Mouse (Mus musculus) right cerebral cortex, postnatal 36 days (tissue): Measurements from ENCODE around the gene Stx17.
A peak's percentile ranks its signal among the peaks of the same experiment; 100 is the strongest.

Experiments
- DNase-seq, 2 experiments: peaks; one replicate each; pipeline ENCODE4 v3.0.0; 2022; ENCODE audit warnings: low spot score in 2 of 2, mixed read lengths in 1 of 2

The Stx17 gene

DNA sequence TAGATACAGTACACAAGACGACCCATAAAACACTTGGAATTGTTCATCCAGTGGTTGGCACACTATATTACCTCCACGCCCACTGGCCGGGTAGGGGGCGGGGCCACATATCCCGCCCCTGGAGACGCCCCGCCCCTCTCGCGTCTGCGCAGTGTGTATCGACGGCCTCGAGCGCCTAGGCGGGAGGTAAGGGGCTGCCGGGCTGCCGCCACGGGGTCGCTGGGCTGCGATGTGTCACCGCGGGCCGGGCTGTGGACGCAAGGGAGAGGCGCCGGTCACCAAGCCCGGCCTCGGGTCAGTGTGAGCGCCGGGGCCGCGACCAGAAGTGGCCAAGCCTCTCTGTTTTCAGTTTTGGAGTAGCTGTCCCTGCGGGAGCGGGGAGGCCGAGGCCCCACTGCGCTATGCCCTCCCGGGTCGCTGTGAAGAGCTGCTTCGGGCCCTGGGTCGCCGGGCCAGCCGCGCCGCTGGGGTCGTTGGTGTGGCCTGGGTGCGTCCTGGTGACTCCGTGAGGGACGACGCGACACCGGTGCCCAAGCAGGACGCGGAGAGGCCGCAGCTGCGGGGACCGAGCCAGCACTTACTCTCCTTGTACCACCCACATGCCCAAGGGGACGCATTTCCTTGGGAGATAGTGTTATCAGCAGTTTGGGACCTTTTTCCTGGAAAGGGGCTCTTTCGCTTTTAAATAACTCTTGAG, at the start of gene Stx17:
TSS of gene Stx17 (plus strand) at position 143 of the 697 bp plus-strand sequence.
- peak; percentile 73 to 79 for DNase-seq

DNA sequence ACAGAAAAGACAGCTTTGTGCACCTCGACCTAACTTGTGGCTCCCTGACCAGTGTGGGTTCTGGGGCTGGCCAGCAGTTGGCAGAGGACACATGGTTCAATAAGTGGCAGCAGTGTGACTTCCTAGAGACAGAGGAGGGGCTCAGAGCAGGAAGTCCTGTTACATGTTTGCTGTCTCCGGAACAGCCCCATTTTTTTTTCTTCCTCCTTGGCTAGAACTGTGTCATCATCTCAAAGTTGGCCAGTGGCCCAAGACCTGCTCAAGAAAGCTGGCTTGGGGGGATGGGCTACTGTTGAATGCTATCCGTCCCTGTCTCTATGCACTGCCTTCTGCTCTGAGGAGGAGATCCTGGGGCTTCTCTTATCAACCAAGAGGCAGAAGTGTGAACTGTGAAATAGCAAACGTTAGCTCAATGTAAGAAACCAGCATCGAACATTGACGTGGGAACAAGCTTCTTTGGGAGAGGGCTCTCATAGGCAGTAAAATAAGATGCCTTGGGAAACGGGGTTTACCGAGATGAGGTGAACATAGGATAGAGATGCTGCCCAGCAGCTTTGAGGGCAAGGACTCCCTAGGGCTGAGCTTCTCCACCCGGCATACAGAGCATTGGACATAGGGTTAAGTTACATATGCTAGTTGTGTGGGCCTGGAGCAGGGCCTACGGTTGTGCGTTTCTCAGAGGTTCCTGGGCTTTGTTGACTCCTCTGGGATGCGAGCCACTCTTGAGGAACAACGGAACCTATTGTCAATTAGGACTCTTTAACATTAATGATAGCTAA, 47.8 kb upstream of the Stx17 start:
- DNase-seq: no peak

DNA sequence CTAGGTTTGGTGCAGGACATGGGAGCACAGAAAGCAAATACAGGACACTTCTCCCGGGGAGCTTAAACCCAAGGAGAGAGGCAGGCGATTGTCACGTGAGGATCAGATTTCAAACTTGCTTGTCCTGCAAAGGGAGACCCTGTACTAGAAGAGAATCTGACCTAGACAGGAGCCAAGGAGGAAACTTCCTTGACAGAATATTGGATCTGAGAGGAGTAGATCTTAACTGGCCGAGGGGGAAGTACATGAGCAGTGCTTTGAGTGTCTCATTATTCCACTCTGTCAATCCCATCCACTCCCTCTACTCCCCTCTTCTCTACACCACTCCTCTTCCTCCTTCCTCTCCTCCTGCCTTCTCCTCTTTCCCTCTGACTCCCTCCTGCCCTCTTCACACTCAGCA, 46.5 kb upstream of the Stx17 start:
- DNase-seq: no peak

DNA sequence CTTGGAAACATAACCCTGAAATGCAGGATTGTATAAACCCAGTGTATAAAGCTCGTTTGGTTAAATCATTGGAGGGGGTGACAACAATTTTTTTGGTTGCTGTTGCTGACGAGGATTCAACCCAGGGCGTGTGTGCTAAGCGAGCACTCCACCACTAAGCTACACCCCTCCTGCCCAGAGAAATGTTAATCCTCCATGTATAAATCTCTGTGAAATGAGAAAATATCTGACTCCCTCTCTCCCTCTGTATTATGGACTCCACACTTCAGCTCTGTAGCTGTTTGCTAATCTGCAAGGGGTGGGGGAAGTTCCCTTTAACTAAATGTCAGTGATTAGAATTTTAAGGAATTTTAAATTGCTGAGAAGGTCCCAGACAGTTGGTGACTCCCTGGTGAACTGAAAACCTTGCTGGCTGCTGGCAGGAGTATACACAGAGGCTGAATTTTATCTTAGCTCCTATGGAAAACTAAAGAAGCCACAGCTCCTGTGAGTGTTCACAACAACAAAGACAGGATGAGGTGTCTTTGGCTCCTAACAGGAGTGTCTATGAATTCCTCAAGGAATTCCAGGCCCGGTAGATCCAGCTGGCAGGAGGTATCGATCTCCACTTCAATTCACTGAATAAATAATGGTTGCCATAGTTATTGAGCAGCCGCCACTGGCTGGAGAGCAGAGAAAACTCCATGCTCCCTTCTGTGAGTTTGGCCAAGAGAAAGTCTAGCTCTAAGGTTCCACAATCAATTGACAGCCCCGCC, 45.3 kb upstream of the Stx17 start:
- DNase-seq: no peak

DNA sequence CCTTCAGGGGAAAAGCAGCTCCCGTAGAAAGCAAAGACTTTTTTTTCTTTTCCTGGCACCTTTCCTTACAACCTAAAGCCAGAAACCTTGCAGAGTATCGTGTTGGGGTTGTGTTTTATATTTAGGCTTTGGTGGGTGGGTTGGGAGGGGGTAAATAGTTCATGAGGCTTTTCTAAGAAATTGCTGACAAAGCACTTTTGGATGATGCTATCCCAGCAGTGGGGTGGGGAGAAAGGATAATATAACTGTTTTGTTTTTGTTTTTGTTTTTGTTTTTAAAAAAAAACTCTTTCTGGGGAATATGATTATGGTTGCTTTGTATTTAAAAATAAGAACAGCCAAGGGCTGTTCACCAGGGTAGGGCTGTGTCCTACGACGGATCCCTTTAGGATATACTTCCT, 41.3 kb upstream of the Stx17 start:
- DNase-seq: no peak

DNA sequence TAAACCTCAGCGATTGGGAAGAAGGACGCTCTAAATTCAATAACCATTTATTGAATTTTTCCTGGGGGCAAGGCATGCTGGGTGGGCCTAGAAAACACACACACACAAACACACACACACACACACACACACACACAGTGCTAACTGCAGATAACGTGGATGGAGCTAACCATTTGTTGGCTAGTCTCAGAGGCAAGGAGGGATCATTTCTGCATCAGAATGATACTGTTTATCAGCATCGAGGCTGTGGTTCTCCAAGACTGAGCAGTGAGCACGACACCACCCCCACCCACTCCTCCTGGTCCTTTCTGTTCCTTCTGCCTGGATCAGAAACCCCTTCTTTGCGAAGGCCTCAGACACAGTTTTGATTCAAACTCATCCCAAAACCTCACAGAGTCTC, 38.1 kb upstream of the Stx17 start:
- DNase-seq: no peak

DNA sequence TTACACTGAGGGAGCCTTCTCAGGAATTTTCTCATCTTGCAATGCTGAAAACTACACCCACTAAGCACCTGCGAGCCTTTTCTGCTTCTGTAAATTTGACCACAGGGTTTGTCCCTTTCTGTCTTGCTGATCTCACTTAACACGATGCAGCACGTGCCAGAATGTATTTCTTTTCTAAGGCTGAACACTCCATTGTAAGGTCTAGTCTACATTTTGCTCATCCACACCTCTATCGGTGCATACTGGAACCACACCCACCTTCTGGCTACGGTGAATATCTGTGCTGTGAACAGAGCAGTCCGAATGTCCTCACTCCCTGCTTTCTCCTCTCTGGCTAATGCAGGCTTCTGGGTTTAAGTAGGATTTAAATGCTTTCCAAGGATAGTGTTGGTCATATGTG, 37.2 kb upstream of the Stx17 start:
- no peak for DNase-seq

DNA sequence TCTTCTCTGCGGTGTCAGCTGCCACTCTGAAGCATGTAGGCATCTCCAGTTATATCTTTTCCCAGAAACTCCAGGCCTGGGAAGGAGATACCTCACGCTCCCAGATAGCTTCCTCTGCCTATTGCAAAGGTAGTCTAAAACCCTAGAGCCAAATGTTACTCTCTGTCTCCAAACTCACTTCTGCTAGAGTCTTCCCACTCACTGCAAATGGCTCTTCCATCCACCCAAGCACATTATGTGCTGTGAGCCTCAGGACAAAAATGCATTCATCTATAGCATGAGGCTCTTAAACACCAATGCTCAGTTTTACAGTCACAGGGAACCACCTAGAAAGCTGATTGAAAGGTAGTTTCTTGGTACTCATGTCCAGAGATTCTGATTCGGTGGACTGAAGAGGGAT, 31.5 kb upstream of the Stx17 start:
- DNase-seq: peak in 1 of 2 experiments; percentile 4

DNA sequence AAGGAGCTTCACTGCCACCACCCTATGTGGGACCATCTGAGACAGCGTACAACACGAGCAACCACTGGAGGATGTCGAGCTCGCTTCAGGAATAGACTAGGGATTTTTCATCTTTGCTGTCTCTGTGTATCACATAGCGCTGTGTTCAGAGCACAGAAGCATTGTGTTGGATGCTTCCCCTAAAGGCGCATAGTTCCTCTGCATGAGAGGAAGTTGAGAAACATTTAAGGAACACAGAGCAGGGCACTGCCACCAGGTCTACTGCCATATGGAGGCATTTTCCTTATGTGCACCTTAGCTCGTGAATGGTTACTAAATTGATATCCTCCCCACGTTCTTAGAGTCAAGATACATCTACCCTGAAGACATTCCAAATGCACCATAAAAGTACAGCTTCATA, 24.5 kb upstream of the Stx17 start:
- DNase-seq: no peak

DNA sequence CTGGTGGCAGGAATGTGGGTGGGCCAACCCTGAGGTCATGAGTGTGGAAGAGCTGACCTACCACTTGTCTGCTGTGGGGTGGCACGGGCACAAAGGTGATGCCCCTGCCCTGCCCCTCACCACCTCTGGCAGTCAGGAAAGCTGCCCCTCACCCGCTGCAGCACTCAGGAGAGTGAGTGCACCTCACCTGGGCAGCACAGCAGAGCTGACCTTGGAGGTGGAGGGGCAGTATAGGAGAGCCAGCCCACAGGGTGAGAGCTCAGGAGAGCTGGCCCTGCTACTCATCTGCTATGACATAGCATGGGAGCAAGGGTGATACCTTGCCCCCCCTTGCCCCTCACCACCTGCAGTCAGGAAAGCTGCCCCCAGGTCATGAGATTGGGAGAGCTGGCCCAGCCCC, 22.7 kb upstream of the Stx17 start:
- DNase-seq: no peak

DNA sequence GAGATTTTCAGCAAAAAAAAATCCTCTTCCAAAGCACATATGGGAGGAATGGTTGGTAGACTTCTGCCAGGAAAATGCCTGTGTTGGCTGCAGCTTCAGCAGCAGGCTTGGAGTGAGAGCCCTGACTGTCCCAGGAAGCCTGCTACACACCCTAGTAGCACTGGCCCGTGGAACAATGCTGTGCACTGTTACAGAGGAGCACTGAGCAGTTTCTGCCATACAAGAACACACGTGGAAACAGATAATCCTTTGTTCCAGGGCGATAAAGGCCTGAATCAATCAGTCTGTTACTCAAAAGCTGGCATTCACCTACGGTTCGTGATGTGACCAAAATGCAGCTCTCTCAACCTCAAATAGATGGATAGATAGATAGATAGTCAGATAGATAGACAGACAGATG, 19.3 kb upstream of the Stx17 start:
- no peak for DNase-seq

DNA sequence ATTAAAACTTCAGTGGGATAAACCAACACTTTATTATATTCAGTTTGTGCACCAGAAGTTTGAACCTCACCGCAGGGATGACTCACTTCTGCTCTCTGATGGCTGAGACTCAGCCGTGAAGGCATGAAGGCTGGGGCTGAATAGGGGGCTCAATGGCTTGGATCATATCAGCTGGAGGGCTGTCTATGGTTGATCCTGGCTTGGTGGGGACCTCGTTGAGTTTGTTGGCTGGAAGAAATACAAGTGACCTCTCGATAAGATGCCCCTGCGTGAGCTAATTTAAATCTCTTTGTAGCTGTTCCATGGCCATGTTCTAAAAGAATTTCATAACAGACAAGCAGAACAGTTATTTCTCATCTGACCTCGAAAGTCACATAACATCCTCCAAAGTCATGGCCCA, 17.6 kb upstream of the Stx17 start:
- DNase-seq: no peak

DNA sequence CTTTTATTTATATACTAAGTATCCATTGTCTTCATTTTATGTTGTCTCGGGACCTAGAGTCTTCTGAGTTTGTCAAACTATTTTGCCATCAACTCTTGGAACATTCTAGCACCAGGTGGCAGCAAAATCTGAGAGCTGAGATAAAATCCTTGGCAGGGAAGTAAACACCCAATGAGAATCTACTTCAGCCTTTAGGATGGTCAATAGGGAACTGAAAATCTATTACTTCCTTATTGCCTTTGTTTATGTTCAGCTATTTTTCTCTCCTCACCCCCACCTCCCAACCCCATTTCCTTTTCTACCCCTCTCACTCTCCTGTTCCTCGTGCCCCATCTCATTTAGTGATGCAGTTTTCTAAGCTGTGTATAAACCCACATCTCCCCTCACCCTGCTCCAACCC, 16.1 kb upstream of the Stx17 start:
- DNase-seq: no peak

DNA sequence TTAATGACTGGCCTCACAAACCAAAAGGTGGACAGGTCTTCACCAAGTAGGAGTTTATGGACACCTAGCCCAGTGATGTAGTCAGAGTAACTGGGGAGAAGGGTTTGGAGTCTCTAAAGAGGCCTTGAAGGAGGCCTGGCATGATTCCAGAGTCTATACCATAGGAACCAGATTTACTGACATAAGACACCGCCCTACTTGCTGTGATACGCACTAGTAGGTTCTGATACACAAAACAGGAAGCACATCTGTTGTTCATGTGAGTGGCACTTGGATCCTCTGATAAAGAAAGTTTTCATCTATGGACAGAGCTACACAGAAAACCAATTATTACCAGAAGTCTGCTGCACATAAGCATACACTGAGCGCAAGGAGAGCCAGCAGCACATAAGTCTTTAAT, 14.4 kb upstream of the Stx17 start:
- no peak for DNase-seq

DNA sequence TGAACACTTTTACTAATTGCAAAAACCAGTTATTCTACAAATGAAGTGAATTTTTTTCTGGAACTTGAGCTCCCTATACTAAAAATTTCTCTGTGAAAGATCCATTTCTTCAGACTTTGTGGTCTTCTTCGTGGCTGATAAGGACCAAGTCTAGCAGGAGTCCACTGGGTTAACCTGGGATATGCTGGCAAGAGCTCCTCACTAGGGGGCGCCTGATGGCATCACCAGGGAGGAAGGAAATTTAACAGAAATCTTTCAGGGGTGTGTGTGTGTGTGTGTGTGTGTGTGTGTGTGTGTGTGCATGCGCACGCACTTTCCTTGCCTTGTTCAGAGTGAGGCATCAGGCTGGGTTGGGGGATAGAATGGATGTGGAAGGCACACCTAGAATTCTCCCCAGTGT, 8.5 kb upstream of the Stx17 start:
- DNase-seq: no peak

DNA sequence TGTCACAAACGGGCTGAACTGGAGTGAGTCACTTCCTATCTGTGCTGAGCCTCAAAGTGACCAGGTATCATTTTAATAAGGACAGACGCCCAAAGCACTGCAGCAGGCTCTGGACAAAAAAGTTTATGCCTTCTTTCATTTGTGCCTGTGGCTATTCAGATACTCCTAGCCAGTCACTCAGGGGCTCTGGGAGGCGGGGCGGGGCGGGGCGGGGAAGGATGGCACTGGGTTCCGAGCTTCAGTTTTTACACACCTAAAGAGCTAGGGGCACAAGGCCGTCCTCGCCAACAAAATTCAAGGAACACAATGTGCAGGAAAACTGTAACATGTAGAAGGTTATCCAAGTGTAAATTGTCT, 321 bp upstream of the Stx17 start:
- DNase-seq: no peak

DNA sequence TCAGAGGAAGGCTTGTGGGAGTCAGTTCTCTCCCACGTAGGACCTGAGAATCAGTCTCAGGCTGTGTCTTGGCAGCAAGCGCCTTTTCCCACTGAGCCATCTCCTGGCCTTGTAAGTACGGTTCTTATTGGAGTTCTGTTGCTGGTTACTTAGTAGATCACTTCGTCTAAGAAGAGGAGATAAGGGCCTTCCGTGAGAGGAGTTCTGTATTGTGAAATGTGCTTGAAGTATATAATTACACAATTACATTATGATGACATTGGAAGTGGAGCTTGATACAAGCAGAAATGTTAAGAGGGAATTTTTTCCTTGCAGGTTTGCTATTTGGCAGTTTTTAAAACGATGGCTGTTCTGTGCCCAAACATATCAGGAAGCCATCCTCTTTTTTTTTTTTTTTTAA, 5.6 kb downstream of the Stx17 start:
- no peak for DNase-seq

DNA sequence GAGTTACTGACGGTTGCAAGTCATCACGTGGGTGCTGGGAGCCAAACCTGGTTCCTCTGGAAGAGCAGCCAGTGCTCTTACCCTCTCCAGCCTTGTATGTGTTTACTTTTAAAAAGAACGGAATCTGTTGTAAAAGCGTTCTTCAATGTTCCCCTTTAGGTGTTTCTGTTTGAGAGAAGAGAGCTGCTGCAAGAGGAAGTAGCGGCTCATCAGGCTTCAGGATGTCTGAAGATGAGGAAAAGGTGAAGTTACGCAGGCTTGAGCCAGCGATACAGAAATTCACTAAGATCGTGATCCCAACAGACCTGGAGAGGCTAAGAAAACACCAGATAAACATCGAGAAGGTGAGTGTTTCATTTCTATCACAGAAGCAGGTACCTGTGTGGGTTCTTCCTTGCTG, 6.9 kb downstream of the Stx17 start:
- DNase-seq: no peak

DNA sequence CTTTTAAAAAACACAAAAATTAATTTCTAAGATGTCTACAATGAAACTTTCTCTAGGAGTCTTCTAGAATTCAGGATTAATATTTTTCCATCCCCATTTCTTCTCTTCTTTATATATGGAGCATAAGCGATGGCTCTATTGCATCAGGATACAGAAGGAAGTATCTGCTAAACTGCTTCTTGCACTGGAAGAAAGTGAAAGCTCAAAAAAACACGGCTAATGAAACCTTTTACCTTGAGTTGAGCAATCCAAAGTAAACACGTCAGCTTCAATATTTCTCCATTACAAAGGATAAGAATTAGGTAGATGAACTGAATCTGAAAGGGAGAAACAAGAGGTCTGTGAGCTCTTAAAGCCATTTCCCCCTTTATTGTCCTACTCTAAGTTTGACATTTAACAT, 8.0 kb downstream of the Stx17 start:
- DNase-seq: no peak

DNA sequence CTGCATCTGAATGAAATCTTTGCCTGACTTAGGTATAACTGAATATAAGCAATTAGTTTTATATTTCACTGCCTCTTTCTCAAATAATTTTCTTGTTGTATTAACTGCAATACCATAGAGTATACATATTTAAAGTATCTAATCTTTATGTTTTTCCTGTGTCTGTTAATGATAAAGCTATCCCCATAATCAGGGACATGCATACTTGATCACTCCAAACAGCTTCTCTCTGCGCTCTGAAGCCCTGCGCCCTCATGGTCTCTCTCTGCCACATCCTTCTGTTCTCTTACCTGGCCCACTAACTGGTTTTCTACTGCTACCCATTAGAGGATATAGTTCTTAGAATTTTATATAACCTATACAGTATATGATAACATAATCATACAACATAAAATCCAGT, 24.8 kb downstream of the Stx17 start:
- DNase-seq: no peak

DNA sequence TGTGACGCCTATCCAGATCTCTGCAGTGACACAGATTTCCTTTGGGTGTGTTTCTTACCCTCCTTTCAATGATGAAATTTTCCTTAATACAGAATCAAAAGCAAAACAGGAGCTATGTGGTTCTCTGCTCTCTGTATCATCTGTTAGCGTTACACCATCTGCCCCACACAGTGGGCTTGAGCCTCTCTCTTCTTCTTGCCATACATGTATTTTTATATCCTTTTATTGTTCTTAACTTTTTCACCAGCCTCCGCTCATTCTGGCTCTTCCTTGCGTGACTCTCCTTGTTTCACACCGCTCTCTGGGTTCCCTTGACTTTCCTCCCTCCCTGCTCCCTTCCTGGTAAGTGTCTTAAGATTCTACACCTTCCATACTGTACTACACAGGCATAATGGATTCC, 28.5 kb downstream of the Stx17 start:
- DNase-seq: peak; percentile 4 to 56

DNA sequence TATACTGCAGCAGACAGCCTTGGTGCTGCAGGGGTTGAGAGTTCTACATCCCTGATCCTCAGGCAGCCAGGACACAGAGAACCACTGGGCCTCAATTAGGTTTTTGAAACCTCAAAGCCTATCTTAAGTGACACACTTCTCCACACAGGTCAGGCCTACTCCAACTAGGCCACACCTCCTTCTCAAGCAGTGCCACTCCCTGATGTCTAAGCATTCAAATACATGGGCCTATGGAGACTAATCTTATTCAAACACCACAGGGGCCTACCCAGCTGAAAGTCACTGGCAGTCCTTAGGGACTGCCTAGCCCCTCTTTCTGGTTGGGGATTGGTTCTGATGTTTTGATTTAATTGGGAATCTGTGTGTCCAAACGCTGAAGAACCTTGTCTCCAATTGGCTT, 31.1 kb downstream of the Stx17 start:
- no peak for DNase-seq

DNA sequence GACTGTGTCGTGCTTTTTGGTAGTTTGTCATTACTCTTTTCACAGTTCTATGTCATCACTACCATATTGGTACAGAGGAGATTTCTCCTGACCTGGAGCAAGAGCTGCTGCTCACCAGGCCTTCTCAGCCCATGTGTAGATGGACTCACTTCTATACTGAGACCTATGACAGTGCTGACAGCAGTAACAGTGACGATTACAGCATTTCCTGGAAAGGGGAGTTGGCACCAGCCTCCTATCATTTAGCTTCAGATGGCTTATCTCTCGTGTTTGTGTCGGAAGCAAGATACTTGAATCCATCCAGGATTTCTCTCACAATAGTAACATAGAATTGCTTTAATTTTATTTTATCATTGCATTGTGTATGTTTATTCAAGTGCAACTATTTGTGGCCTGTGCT, 35.7 kb downstream of the Stx17 start:
- no peak for DNase-seq
